Mouse (Mus musculus) kidney, embryonic 16.5 days (tissue): ENCODE measurements around the gene Gdpd5. TPM values are rescaled to one million over a fixed set of nuclear protein-coding genes. Genes with fewer than 3 reads are reported as not detected.

Experiments used
- ATAC-seq: fragments of 200-750 bp; cut with Nextera tagmentation; 2 replicates; pipeline ENCODE4 v1.8.0; 2017; ENCODE audit warnings: moderate TSS enrichment; ENCODE audit not compliant: low FRiP score, low TSS enrichment
- H3K27ac ChIP-seq: fragments of 300-500 bp; sonication (generic); 2 replicates; pipeline ENCODE4 v1.5.1; 2014; ENCODE audit warnings: low read length
- H3K27me3 ChIP-seq: fragments of 300-500 bp; sonication (generic); 2 replicates; pipeline ENCODE4 v1.6.1; 2014; ENCODE audit warnings: low read length, control low read depth, mixed read lengths; ENCODE audit not compliant: insufficient read depth
- H3K36me3 ChIP-seq: fragments of 300-500 bp; sonication (generic); 2 replicates; pipeline ENCODE4 v1.6.1; 2014; ENCODE audit warnings: low read length, control low read depth, mixed read lengths; ENCODE audit not compliant: insufficient read depth
- H3K4me1 ChIP-seq: fragments of 300-500 bp; sonication (generic); 2 replicates; pipeline ENCODE4 v1.6.1; 2014; ENCODE audit warnings: low read length, control low read depth, mixed read lengths; ENCODE audit not compliant: insufficient read depth
- H3K4me2 ChIP-seq: fragments of 300-500 bp; sonication (generic); replicated peaks from 2 replicates; pipeline ENCODE4 v1.6.1; 2014; ENCODE audit warnings: low read depth, low read length
- H3K4me3 ChIP-seq: fragments of 300-500 bp; sonication (generic); 2 replicates; pipeline ENCODE4 v1.5.1; 2014; ENCODE audit warnings: mild to moderate bottlenecking, low read length
- H3K9ac ChIP-seq: fragments of 300-500 bp; sonication (generic); replicated peaks from 2 replicates; pipeline ENCODE4 v1.6.1; 2014; ENCODE audit warnings: low read length
- H3K9me3 ChIP-seq: fragments of 300-500 bp; sonication (generic); 2 replicates; pipeline ENCODE4 v1.6.1; 2016; ENCODE audit warnings: low read length, control low read depth
- WGBS: fragments of 180-500 bp; shearing (Covaris S2); extraction: QIAGEN DNeasy Blood & Tissue Kit; methylation state at CpG from one replicate; pipeline ENCODE4 v1.1.7; 2014; 5-methylcytosine and 5-hydroxymethylcytosine counted together
- polyA plus RNA-seq: library from polyadenylated mRNA; unstranded; fragments of >200 nt; fragmentation: Nextera tagmentation; extraction: Ambion mirVana; gene quantifications from 2 replicates; pipeline ENCODE4 v1.2.1, GENCODE M21; 2015

The Gdpd5 gene
- 20.5 TPM in 2 replicates for polyA plus RNA-seq

DNA sequence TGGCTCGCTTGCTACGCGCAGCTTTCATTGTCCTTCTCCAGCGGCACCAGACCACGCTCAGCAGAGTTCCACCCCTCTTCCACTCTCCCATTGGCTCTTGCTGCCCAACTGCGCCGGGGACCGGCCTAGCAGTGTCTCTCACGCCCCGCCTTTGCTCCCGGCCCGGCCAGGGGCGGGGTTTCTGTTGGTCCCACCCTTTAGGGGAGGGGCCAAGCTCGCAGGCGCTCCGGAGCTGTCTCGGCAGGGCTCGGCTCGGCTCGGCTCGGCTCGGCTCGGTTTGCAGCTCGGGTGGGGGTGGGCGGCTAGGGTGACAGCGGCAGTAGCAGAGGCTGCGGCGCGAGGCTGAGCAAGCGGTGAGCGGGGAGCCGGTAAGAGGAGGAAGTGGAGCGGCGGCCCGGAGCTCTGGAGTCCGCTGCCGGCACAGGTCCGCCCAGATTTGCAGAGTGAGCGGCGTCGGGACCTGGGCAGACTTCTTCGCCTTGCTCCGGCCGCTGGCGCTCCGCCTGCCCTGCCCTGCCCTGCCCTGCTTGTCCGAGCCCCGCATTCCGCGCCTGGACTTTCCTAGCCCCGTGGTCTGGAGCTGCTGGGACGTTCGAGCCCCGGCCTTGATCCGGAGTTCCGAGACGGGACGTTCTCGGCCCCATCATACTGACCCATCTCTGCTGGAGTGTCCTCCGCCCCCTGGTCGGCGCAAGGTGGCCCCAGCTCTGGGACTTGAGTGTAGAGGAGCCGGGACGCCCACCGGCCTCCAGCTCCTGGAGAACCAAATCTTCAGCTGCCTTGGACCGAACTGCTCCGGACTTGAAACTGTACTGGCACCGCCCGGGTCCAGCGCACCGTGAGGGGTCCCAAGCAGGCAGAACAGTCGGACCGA, at the start of gene Gdpd5:
Gene Gdpd5 (plus strand): TSS at position 201 of the 874 bp plus-strand sequence.
- Histone ChIP-seq H3K4me2 (peak within 1 kb of the TSS; percentile 96), H3K27me3 (no peaks in the 10 kb centered on the region), H3K4me3 (peak within 1 kb of the TSS; percentile 72), H3K9me3 (no peaks in the 10 kb centered on the region), H3K9ac (peak within 1 kb of the TSS; percentile 74), H3K27ac (peak within 1 kb of the TSS; percentile 94), H3K4me1 (peaks cover 51% of the 10 kb centered on the region), H3K36me3 (no peaks in the 10 kb centered on the region)
- ATAC-seq: peak; percentile 97
- under 1% methylated on average over 69 of the region's 73 CpGs for WGBS

DNA sequence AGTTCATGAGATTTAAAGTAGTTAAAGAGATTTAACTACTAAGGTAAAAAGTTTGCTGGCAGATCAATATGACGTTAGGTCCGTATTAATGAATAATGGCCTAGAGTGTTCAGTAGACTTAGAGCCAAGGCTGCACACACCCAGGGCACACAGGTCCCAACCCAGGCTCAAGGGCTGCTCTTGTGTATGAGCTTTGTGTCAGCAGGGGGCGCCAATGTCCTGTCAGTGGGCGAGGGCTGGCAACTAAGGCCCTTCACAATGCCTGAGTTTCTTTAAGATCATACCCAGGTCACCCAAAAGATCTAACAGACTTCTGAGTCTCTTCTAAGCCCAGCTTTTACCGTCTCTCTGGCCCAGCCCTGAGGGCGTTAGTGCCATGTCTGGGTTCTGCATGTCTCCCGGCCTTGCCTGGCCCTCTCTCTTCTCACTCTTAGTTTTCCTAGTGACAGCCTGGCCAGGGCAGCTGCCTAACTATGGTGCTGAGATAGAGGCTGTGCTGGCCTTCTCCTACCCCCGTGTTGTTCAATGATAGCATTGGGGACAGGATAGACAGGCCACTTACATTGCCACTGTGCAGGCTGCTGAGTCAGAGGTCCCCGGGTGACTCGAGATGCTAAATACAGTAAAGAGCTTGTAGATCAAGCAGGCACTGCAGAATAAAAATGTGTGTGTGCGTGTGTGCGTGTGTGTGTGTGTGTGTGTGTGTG, 48.3 kb upstream of the Gdpd5 start:
- no peak overlapping the region for H3K4me2 ChIP-seq
- peak; percentile 90 for ATAC-seq
- H3K9ac ChIP-seq: peak overlapping the region; percentile 39; the same call in 1 of the 2 replicates
- H3K27me3 ChIP-seq: no peaks in the 10 kb centered on the region
- H3K9me3 ChIP-seq: no peaks in the 10 kb centered on the region
- H3K36me3 ChIP-seq: no peaks in the 10 kb centered on the region
- H3K27ac ChIP-seq: no peak overlapping the region
- WGBS: 37% methylated on average over 12 of the region's 12 CpGs
- H3K4me1 ChIP-seq: no peaks in the 10 kb centered on the region
- H3K4me3 ChIP-seq: no peak overlapping the region

DNA sequence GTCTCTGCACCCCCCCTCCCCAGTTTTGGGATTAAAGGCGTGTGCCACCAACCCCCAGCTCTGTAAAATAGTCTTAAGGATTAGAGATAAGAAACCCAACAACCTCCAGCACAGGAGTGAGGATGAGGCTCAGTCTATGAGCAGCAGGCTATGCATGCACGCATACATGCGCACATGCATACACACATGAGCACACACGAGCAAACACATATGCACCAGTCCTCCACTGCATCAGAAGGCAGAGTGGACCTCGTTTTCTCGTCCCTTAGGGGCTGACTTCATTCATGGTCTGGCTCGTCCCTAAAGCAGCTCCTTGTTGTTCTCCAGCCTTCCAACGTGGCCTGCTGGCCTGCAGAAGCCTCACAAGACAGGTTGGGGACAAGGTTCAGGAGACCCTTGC, 40.5 kb upstream of the Gdpd5 start:
- Histone ChIP-seq H3K4me3 (no peak overlapping the region), H3K4me1 (no peaks in the 10 kb centered on the region), H3K9me3 (no peaks in the 10 kb centered on the region), H3K36me3 (peaks cover 30% of the 10 kb centered on the region), H3K4me2 (no peak overlapping the region), H3K27ac (no peak overlapping the region), H3K27me3 (no peaks in the 10 kb centered on the region), H3K9ac (no peak overlapping the region)
- ATAC-seq: no peak
- 78% methylated on average over 8 of the region's 8 CpGs for WGBS

DNA sequence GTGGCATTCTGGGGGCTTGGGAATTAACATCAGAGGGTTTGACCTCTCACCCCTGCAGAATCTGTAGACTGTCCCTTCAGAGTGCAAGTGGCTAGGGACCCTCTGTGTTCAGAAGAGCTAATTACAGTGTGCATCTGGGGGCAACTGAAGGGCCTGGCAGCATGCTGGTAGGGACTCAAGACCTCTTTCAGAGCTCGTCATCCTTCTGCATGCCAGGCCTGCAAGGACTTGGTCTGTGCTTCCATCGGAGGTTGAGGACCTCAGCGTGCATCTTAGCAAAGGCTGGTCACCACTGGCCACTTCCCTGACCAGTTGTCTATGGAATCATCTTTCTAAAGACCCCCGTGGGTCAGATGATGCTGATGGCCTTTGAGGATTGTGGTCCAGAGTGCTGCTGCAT, 37.6 kb upstream of the Gdpd5 start:
- no peak overlapping the region for H3K9ac ChIP-seq
- no peaks in the 10 kb centered on the region for H3K27me3 ChIP-seq
- H3K4me3 ChIP-seq: no peak overlapping the region
- H3K9me3 ChIP-seq: no peaks in the 10 kb centered on the region
- no peak overlapping the region for H3K27ac ChIP-seq
- 80% methylated on average over 4 of the region's 4 CpGs for WGBS
- ATAC-seq: no peak
- H3K36me3 ChIP-seq: peaks cover 59% of the 10 kb centered on the region
- H3K4me2 ChIP-seq: no peak overlapping the region
- peaks cover 13% of the 10 kb centered on the region for H3K4me1 ChIP-seq

DNA sequence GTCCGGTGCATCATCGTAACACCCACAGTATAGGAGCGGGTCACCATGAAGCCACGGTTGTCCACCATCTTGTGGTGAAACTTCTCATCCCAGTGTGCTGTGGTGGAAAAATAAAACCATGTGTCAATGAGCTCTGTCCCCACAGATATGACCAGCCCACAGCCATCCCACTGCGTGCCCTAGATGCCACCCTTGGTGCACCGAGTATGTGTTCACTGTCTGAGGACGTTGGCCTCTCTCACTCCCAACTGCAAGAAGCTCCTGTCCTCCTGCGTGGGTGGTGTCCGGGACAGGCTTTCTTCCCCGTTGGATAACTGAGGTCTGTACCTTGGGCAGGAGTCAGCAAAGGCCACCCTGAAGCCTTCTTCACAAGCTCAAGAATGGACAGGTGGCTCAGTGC, 33.9 kb upstream of the Gdpd5 start:
- H3K9ac ChIP-seq: no peak overlapping the region
- no peak overlapping the region for H3K4me3 ChIP-seq
- ATAC-seq: no peak
- H3K4me2 ChIP-seq: no peak overlapping the region
- WGBS: 93% methylated on average over 10 of the region's 10 CpGs
- no peak overlapping the region for H3K27ac ChIP-seq
- no peaks in the 10 kb centered on the region for H3K27me3 ChIP-seq
- H3K4me1 ChIP-seq: peaks cover 41% of the 10 kb centered on the region
- no peaks in the 10 kb centered on the region for H3K9me3 ChIP-seq
- H3K36me3 ChIP-seq: peaks cover 64% of the 10 kb centered on the region

DNA sequence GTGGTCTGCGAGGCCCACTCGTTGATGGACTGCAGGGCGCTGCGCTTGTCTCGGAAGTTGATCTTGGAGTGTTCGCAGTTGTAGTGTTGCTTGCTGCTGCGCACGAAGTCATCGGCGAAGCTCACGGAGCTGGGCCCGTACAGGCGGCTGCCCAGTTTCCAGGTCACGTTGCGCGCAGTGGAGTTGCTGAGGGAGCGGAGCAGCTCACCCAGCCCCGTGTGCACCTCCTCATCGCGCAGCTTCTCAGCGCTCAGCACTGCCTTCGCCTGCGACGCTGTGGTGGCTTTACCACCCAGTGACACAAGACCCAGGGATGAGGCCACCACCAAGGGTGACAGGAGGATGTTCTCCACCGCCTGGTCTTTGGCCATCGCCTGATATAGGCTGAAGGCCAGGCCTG, 32.3 kb upstream of the Gdpd5 start:
- Histone ChIP-seq H3K9me3 (no peaks in the 10 kb centered on the region), H3K9ac (0 out of 2 replicates have a peak overlapping the region, but pooled peaks have one; percentile 12), H3K4me1 (peaks cover 49% of the 10 kb centered on the region), H3K4me3 (no peak overlapping the region), H3K27ac (no peak overlapping the region), H3K27me3 (no peaks in the 10 kb centered on the region), H3K36me3 (peaks cover 54% of the 10 kb centered on the region), H3K4me2 (0 out of 2 replicates have a peak overlapping the region, but pooled peaks have one; percentile 94)
- WGBS: 93% methylated on average over 26 of the region's 26 CpGs
- ATAC-seq: no peak

DNA sequence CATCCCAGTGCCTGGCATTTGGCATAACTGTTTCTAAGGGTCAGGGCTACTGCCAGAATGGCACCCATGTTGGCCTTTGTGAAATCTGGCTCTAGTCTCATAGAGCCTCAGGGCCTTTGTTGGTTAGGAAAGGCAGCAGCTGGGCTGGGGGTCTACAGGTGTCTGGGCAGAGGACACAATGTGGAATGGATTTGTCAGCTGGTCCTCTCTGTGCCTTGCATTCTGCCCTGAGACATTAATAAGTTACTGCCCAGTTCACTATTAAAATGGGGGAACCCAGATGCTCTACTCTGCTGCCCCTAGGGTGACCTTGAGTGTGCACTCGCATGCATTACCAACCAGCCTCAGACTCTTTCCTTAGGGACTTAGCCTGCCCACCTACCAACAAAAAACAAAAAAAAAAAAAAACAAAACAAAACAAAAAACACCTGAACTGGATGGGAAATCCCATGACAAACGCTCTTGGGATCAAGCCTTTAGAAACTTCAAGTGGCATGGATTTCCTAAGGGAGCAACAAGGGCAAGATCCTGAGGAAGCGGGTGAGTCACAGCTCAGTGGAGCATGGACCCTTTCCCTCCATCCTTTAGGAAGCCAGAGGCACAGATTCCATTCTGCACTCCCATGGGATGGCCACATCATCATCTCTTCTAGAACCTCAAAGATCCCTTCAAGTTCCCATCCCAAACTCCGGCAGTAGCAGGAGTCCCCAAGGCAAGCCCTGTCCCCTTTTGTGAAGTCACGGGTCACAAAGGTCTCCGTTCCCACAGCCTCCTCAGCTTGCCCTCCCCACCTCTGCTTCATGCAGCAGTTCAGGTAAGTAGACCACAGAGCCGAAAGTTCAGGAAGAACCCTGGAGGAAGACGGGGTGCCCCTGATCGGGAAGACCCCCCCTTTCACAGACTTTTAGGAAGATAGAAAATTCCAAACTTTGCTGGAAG, 31.2 kb upstream of the Gdpd5 start:
- peak overlapping the region; percentile 98 for H3K27ac ChIP-seq
- peak overlapping the region; percentile 87 for H3K4me3 ChIP-seq
- no peaks in the 10 kb centered on the region for H3K27me3 ChIP-seq
- H3K9ac ChIP-seq: peak overlapping the region; percentile 98
- H3K36me3 ChIP-seq: peaks cover 42% of the 10 kb centered on the region
- ATAC-seq: no peak
- H3K9me3 ChIP-seq: no peaks in the 10 kb centered on the region
- peak overlapping the region; percentile 94 for H3K4me2 ChIP-seq
- 19% methylated on average over 9 of the region's 9 CpGs for WGBS
- H3K4me1 ChIP-seq: peaks cover 56% of the 10 kb centered on the region

DNA sequence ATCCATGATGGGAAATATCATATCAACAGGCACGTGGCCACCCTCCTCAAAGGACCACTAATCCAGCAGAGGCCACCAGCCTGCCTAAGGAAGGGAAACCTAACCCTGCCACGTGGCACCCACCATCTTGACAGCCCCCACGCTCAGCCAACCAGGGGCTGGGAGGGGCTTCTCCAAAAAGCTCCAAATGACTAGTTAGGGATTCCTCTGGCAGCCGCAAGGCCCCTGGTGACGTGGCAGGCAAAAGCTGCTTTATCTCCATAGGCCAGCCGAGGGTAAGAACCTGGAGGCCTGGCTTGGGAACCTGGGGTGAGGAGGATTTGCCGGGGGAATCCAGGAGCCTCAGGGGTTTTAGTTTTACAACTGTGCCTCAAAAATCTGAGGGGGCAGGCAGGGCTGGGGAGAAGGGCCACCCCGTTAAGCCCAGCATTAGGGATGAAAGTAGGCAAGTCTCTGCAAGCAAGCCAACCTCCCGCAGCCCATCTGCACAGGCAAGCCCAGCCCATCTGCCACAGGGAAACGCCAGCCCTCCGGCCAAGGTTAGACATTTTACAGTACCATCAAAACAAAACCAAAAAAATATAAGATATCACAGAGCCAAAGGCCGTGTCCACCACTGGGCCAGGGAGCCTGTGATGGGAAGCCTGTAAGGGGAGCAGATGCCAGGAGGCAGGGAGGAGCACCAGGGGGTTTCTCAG, 30.0 kb upstream of the Gdpd5 start:
- Histone ChIP-seq H3K4me2 (peak overlapping the region; percentile 94), H3K36me3 (peaks cover 35% of the 10 kb centered on the region), H3K27me3 (no peaks in the 10 kb centered on the region), H3K27ac (peak overlapping the region; percentile 98), H3K4me1 (peaks cover 63% of the 10 kb centered on the region), H3K9me3 (no peaks in the 10 kb centered on the region), H3K9ac (peak overlapping the region; percentile 98), H3K4me3 (peak overlapping the region; percentile 87)
- 3% methylated on average over 12 of the region's 12 CpGs for WGBS
- no peak for ATAC-seq
